Mouse (Mus musculus) embryo, embryonic 10.5 days (tissue): ENCODE measurements around the gene Alox5.

Experiments
- DNase-seq: peaks from one replicate; pipeline ENCODE4 v3.0.0-alpha.2; 2015; ENCODE audit warnings: low spot score

Gene Alox5

GRCm38 (mm10) chr6:116385194-116386044, 75.6 kb downstream of the Alox5 start:
- no peak for DNase-seq

- DNase-seq: no peak
Measured at GRCm38 (mm10) chr6:116383582-116383981, 77.4 kb downstream of the Alox5 start.

- no peak for DNase-seq
Measured at GRCm38 (mm10) chr6:116381605-116382004, 79.4 kb downstream of the Alox5 start.

GRCm38 (mm10) chr6:116380157-116380556, 80.8 kb downstream of the Alox5 start:
- DNase-seq: no peak

- DNase-seq: no peak
Measured at GRCm38 (mm10) chr6:116378892-116379291, 82.1 kb downstream of the Alox5 start.

- no peak for DNase-seq
Measured at GRCm38 (mm10) chr6:116374618-116375017, 86.4 kb downstream of the Alox5 start.

- no peak for DNase-seq
Measured at GRCm38 (mm10) chr6:116374136-116374535, 86.8 kb downstream of the Alox5 start.

GRCm38 (mm10) chr6:116371500-116371899, 89.5 kb downstream of the Alox5 start:
- no peak for DNase-seq

GRCm38 (mm10) chr6:116370216-116370976, 90.6 kb downstream of the Alox5 start:
- no peak for DNase-seq

- DNase-seq: no peak
Measured at GRCm38 (mm10) chr6:116369811-116370210, 91.2 kb downstream of the Alox5 start.

- DNase-seq: no peak
Measured at GRCm38 (mm10) chr6:116367971-116368370, 93.0 kb downstream of the Alox5 start.

GRCm38 (mm10) chr6:116361993-116362392, 99.0 kb downstream of the Alox5 start:
- no peak for DNase-seq

GRCm38 (mm10) chr6:116361463-116361862, 99.5 kb downstream of the Alox5 start:
- DNase-seq: no peak
